ENCODE assay signal across 14 mouse cellular contexts in genomic region chr1:19088078-19088477, GRCm38 (mm10). TPM values are rescaled to one million over a fixed set of nuclear protein-coding genes. Genes with fewer than 3 reads are reported as not detected.
DNase-seq lines count a peak whose midpoint lies in the region; ATAC-seq lines count a peak whose summit lies in the region.
"Had no signal": no experiment of that assay in that cellular context is flagged by ENCODE, and none has a peak within 500 bp of the region (broad histone marks: within the 10 kb centered on the region; RNA-seq: fewer than 3 reads in every experiment).

No protein-coding gene starts in this region.

- peak; percentile 2 for DNase-seq in left cerebral cortex, postnatal 4 days
- no peak for DNase-seq in left cerebral cortex, adult 8-10 months (ENCODE audit: low spot score in 2 of 2)
- DNase-seq in embryonic facial prominence, embryonic 11.5 days (ENCODE audit: low spot score), result peak; percentile 83
- peak; percentile 69 for DNase-seq in limb, embryonic 11.5 days (ENCODE audit: low spot score)
- no peak for DNase-seq in urinary bladder, postnatal 10 days (ENCODE audit: low spot score)
- DNase-seq in frontal cortex, postnatal 25 days (ENCODE audit: low spot score in 2 of 2), result no peak
- DNase-seq in layer of hippocampus, adult 9-11 months, result no peak
- DNase-seq: adrenal gland, postnatal 36 days; cerebellum, postnatal 10 days; thymus, postnatal 4 days had no signal

- H3K4me1 ChIP-seq in embryonic facial prominence, embryonic 11.5 days (ENCODE audit: control insufficient read depth, insufficient read depth, low read length), result no peaks in the 10 kb centered on the region
- no peaks in the 10 kb centered on the region for H3K4me1 ChIP-seq in limb, embryonic 11.5 days (ENCODE audit: control insufficient read depth, insufficient read depth, low read length)
- H3K4me1 ChIP-seq in neural tube, embryonic 15.5 days, result no peaks in the 10 kb centered on the region
- H3K4me1 ChIP-seq: lung, embryonic 15.5 days had no signal

- intact Hi-C loops in left cerebral cortex, postnatal 4 days (cut with DNase I), result no loop called here

- no peak overlapping the region for H3K4me2 ChIP-seq in embryonic facial prominence, embryonic 11.5 days (ENCODE audit: low read depth, low read length)
- H3K4me2 ChIP-seq in limb, embryonic 11.5 days (ENCODE audit: low read depth, severe bottlenecking), result no peak overlapping the region
- H3K4me2 ChIP-seq in neural tube, embryonic 15.5 days, result peak overlapping the region; percentile 11; the same call in 1 of the 2 replicates
- H3K4me2 ChIP-seq: lung, embryonic 15.5 days had no signal

- no peaks in the 10 kb centered on the region for H3K27me3 ChIP-seq in embryonic facial prominence, embryonic 11.5 days (ENCODE audit: control insufficient read depth, insufficient read depth, low read length)
- H3K27me3 ChIP-seq in limb, embryonic 11.5 days (ENCODE audit: control insufficient read depth, insufficient read depth, low read length), result no peaks in the 10 kb centered on the region
- no peaks in the 10 kb centered on the region for H3K27me3 ChIP-seq in neural tube, embryonic 15.5 days (replicated peaks)
- H3K27me3 ChIP-seq: lung, embryonic 15.5 days had no signal

- H3K27ac ChIP-seq in embryonic facial prominence, embryonic 11.5 days (replicated peaks; ENCODE audit: low read depth, low read length), result no peak overlapping the region
- no peak overlapping the region for H3K27ac ChIP-seq in limb, embryonic 11.5 days (replicated peaks; ENCODE audit: low read depth, low read length)
- H3K27ac ChIP-seq in neural tube, embryonic 15.5 days (replicated peaks), result no peak overlapping the region
- H3K27ac ChIP-seq: lung, embryonic 15.5 days had no signal

- no peaks in the 10 kb centered on the region for H3K9me3 ChIP-seq in embryonic facial prominence, embryonic 11.5 days (replicated peaks; ENCODE audit: control insufficient read depth, low read length)
- H3K9me3 ChIP-seq in limb, embryonic 11.5 days (ENCODE audit: control insufficient read depth, low read length), result no peaks in the 10 kb centered on the region
- no peaks in the 10 kb centered on the region for H3K9me3 ChIP-seq in neural tube, embryonic 15.5 days (replicated peaks)
- H3K9me3 ChIP-seq: lung, embryonic 15.5 days had no signal

- no peak overlapping the region for H3K4me3 ChIP-seq in embryonic facial prominence, embryonic 11.5 days (ENCODE audit: low read depth, low read length)
- no peak overlapping the region for H3K4me3 ChIP-seq in limb, embryonic 11.5 days (ENCODE audit: low read depth, low read length)
- H3K4me3 ChIP-seq in neural tube, embryonic 15.5 days (replicated peaks), result no peak overlapping the region
- H3K4me3 ChIP-seq: lung, embryonic 15.5 days had no signal

- no peak; the same call in 1 of the 2 replicates for ATAC-seq in embryonic facial prominence, embryonic 11.5 days (replicated peaks; ENCODE audit: insufficient number of reproducible peaks, low FRiP score, low TSS enrichment, low read depth)
- no peak for ATAC-seq in limb, embryonic 11.5 days (ENCODE audit: insufficient number of reproducible peaks, low FRiP score, low TSS enrichment, low read depth)
- no peak for ATAC-seq in neural tube, embryonic 15.5 days (ENCODE audit: low FRiP score)
- ATAC-seq: intestine, postnatal 0 days had no signal

- WGBS in embryonic facial prominence, embryonic 11.5 days, result 7% methylated on average over 8 of the region's 8 CpGs
- 9% methylated on average over 8 of the region's 8 CpGs for WGBS in limb, embryonic 11.5 days
- WGBS in neural tube, embryonic 15.5 days, result 7% methylated on average over 8 of the region's 8 CpGs

- no peak overlapping the region for H3K9ac ChIP-seq in embryonic facial prominence, embryonic 11.5 days (replicated peaks; ENCODE audit: low read length)
- H3K9ac ChIP-seq in limb, embryonic 11.5 days (ENCODE audit: low read length), result no peak overlapping the region
- no peak overlapping the region for H3K9ac ChIP-seq in neural tube, embryonic 15.5 days (replicated peaks)
- H3K9ac ChIP-seq: lung, embryonic 15.5 days had no signal

- H3K36me3 ChIP-seq in embryonic facial prominence, embryonic 11.5 days (replicated peaks; ENCODE audit: control insufficient read depth, insufficient read depth, low read depth, low read length), result no peaks in the 10 kb centered on the region
- no peaks in the 10 kb centered on the region for H3K36me3 ChIP-seq in limb, embryonic 11.5 days (ENCODE audit: control insufficient read depth, insufficient read depth, low read length)
- H3K36me3 ChIP-seq in neural tube, embryonic 15.5 days, result no peaks in the 10 kb centered on the region
- H3K36me3 ChIP-seq: lung, embryonic 15.5 days had no signal

RNA-seq across cellular contexts. Expression of gene Tfap2d, which starts 14.7 kb away (rescaled TPM):
- total RNA-seq in left cerebral cortex, postnatal 4 days (2021), result 10 to 100 TPM in 1 of 2 experiments, 1 to 10 TPM in 1; 9.2 to 11.5 TPM
- 1 to 10 TPM; 1.2 to 2.3 (median 2.3) TPM for total RNA-seq in left cerebral cortex, adult 8-10 months (2022)
- 0.29 TPM in 1 of 2 replicates, not detected in the other for polyA plus RNA-seq in embryonic facial prominence, embryonic 11.5 days (2014; fragmentation: Nextera tagmentation; extraction: Ambion mirVana)
- polyA plus RNA-seq in limb, embryonic 11.5 days (2014; fragmentation: Nextera tagmentation; extraction: Ambion mirVana), result not detected in 2 replicates
- not detected in 2 replicates for polyA plus RNA-seq in neural tube, embryonic 15.5 days (2015; fragmentation: Nextera tagmentation; extraction: Ambion mirVana)
- total RNA-seq: adrenal gland, postnatal 36 days; ES-E14 had no signal
- polyA plus RNA-seq: intestine, postnatal 0 days; lung, embryonic 15.5 days had no signal

Comparison
In these comparisons a context has a peak if more than half of its experiments do, and no peak if none do; other contexts are left out.
1. DNase-seq: peak in left cerebral cortex, postnatal 4 days (single experiment), embryonic facial prominence, embryonic 11.5 days (single experiment) and limb, embryonic 11.5 days (single experiment); none in left cerebral cortex, adult 8-10 months (0 of 2), urinary bladder, postnatal 10 days (single experiment), frontal cortex, postnatal 25 days (0 of 2) and layer of hippocampus, adult 9-11 months (single experiment).